Mouse (Mus musculus) retina, adult 2 months (tissue): ENCODE results near the gene Il13ra1.

Experiments
- DNase-seq: peaks from one replicate; pipeline ENCODE4 v3.0.0-alpha.2; 2012; ENCODE audit warnings: low read depth, low spot score

Il13ra1 gene

DNA sequence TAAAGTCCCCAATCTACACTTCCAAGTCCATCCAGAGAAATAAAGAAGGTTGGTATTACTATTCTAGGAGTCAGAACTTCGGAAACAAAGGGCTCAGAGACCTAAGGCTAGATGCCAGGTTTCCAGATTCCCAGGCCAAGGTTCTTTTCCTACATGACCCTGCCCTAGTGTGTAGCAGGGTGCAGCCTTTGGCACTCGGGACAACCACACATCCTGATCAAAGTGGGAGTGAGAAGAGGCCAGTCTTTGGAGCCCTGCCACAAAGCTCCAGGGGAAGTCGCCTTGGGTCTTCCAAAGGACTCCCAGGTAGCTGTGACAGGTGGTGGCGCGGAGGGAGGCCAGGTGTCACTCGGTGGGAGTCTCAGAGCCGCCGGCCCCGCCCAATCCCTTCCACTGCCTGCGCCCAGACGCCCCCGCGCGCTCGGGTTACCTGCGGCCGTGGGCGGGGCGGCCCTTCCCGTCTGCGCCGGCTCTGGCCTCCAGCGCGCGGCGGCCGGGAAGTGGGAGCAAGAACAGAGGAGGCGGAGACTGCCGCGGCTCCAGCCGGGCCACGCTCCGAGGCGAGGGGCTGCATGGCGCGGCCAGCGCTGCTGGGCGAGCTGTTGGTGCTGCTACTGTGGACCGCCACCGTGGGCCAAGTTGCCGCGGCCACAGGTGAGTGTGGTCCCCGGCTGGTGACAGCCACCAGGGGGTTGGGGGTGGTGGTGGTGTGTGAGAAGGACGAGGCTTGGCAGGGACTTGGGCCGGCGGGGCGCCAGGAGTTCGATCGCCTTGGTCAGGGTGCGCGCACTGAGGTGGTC, at the start of gene Il13ra1:
Il13ra1 (plus strand) TSS at position 489 of the 800 bp plus-strand sequence.
- no peak for DNase-seq

DNA sequence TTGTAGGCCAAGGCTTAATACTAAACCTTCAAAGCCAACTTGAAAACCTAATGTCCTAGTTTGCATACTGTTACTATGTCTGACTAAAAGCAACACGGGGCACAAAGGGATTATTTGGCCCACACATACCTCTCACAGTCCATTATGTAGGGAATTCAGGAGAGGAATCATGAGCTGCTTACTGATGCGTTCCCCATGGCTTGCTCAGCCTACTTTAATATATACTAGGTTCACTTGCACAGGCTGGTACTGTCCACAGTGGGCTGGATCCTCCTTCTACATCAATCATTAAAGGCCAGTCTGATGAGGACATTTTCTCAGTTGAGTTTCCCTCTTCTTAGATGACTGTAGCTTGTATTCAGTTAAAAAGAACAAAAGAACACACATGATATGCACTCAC, 37.9 kb upstream of the Il13ra1 start:
- DNase-seq: no peak

DNA sequence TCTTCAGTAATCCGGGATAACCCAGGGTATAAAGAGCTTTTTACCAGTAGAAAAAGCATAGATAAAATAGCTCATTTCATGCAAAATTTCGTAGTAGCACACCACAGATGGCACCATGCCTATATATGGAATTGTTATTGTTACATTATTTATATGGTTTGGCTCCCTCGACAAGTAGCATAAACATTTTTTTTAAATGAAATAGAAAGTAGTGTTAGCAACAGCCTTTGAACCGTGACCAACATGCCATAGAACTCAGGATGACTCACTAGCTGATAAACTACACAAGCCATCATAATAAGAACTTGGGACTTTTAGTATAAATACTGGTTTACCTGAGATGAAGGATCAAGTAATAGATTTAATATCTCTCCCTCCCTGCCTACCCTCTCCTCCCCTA, 34.7 kb upstream of the Il13ra1 start:
- DNase-seq: no peak

- no peak for DNase-seq
These were observed 29.0 kb upstream of the Il13ra1 start for GRCm38 (mm10) chrX:36082917-36083316.

DNA sequence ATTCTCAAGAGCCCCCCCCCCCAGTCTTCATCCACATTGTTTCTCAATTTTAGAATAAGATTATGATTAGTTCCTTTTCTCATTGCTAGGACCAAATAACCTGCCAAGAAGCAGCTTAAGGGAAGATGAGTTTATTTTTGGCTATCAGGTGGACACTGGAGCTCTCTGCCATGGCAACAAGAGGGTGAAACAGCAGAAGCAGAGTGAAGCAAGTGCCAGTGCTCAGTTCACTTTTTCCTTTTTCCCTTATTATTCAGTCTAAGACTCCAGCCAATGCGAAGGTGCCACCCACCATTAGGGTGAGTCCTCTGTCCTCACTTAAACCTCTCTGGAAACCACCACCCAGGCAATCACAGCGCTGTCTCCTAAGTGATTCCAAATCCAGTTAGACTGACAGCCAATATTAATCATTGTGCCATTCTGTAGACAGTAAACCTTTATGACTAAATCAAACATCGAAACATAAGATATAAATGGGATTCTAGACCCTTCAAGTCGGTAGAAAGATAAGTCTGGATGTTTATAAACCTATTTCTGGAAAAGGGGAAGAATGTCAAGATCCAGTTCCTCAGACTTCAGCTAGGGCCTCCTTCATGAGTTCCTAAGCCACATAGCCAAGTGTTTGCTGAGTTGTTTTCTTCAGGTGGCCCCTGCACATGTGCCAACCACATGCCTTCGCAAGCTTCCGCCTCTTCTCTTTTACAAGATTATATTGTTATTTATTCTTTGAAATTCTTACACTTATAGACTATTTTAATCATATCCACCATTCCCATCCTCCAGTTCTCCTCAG, 23.2 kb upstream of the Il13ra1 start:
- DNase-seq: no peak

DNA sequence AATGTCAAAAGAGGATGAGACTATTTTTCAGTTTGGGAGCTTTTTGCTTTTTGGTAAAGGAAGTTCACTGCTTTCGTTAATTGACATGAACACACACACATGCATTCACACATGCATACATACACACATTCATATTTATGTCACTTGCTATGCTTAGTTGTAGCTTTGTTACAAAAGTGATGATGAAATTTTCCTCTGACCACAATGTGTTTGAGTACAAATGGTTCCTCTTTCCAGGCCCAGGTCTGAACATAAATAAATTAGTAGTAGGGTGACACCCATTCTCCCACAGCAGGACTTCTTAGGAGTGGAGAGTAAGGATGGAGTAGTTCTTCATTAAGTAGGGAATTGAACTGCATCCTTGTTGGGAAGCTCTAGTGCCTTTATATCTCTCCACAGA, 11.0 kb upstream of the Il13ra1 start:
- DNase-seq: no peak

DNA sequence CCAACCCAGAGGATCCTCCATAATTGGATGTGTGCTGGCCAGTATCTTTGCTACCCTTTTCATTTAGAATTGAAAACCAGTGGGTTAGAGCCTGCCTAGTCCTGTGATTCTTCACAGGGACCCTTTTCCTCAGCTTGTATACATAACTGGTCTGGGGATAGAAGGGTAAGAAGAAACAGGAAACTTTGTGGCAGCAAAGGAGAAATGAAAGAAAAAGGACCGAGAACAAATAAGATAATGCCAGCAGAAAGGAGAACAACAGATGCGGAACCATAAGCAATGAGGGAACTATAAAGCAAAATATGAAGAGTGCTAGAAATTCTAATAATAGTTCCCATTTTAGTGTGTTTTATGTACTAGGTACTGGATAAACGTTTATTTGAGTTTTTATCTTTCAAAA, 10.6 kb upstream of the Il13ra1 start:
- DNase-seq: no peak

DNA sequence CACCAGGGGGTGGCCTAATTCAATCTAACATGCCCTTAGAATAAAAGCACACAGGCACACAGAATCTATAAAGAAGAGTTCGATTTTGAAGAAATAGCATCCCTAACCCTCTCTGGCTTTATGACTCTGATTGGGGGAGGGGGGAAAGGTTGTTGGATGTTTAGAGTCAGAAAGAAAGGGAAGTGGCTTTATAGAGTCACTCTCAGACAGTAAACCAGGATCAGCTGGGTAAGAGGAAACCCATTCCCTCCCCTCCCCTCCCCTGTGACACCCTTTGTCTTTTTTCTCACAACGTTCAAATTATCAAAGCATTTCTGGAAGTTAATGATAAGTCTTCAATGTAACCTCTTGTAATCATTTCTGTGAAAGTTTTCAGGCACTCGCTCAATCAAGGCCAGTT, 3.3 kb upstream of the Il13ra1 start:
- DNase-seq: no peak

- no peak for DNase-seq
These were observed 476 bp downstream of the Il13ra1 start for GRCm38 (mm10) chrX:36112422-36112750.

DNA sequence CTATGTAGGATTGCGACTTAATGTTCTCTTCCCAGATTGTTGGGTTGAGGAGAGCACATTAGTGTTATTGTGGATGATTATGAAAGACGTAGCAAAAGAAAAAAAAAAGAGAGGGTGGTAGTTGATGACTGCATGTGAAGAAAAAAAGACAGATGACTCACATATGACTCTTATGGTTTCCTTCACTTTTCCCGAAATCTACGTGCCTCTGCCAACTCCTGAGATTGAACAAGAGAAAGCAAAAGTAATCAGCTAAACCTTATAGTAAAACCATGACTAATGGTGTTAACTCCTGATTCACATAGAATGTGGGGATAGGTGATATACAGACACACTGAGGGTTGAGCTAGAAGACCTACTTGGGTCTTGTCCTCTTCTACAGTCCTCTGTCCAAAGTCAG, 3.3 kb downstream of the Il13ra1 start:
- no peak for DNase-seq

GRCm38 (mm10) chrX:36129037-36129770, 17.3 kb downstream of the Il13ra1 start:
- DNase-seq: no peak

DNA sequence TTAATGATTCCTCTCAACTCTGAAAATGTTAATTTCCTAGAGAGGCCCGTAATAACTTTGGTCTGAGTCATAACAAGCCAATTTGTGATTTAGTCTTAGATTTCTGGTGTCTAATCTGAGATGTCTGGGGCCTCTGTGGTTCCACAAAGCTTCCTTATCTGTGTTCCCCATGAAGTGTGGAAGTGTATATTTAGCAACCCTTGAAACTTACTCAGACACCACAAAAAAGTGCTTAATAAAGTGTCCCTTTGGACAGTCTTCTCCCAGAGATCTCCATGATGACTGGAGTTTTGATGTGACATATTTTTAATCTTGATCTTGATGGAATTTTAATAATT, 17.8 kb downstream of the Il13ra1 start:
- no peak for DNase-seq

DNA sequence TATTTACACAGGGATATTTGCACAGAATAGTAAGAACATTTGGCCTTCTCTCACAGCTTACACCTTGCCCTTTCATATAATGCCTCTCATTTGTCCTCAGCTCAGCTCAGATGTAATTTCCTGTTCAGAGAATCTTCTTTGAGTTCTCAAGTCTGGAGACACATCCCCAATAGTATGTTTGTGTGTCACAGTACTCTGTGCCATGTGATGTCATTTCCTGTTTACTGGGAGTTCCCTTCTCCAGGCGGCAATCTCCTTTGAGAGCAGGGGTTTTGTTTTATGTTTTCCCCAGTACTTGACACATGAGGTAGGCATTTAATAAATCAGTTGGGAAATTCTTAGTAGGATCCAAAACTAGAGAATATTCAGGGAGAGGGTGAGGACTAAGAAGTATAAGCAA, 24.4 kb downstream of the Il13ra1 start:
- no peak for DNase-seq

DNA sequence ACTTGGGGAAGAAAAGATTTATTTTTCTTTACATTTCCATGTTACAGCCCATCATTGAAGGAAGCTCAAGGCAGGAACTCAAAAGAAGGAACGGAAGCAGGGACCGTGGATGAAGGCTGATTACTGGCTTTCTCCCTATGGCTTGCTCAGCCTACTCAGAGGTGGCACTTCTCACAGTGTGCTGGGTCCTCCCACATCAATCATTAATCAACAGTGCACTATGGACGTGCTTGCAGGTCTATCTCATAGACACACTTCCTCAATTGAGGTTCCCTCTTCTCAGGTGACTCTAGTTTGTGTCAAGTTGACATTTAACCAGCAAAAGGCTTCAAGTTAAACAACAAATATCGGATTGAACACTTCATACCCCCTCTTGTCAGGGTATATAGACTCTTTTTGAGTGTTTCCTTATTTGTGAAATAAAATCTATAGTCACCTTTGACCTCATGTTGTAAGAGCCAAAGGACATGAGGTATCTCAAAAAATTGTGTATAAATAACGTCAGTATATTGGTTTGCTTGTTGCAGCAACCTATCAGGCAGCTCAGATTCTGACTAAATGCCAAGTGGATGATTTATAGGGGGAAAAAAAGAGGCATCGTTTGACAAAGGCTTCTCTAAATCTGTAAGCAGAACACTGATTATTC, 30.2 kb downstream of the Il13ra1 start:
- DNase-seq: no peak

DNA sequence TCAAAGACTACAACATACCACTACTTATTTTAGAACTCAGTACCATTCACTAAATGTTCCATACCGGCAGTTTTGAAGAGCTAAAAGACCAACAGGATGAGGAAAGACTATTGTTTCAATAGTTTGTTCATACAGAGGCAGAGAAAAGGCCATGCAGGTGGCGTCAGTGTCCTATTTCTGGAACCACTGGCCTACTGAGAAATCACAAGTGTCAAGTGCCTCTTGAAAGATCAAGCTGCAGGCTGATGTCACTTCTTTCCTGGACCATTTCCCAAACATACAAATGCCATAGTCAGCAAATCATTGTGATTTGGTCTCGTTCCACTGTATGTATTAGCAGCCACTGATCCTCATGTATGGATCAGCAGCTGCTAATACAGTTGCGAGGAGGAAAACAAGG, 34.8 kb downstream of the Il13ra1 start:
- no peak for DNase-seq

GRCm38 (mm10) chrX:36150100-36150499, 38.2 kb downstream of the Il13ra1 start:
- no peak for DNase-seq

GRCm38 (mm10) chrX:36156677-36157076, 44.8 kb downstream of the Il13ra1 start:
- DNase-seq: no peak

GRCm38 (mm10) chrX:36161567-36161966, 49.7 kb downstream of the Il13ra1 start:
- no peak for DNase-seq

GRCm38 (mm10) chrX:36183625-36184024, 71.7 kb downstream of the Il13ra1 start:
- DNase-seq: no peak

DNA sequence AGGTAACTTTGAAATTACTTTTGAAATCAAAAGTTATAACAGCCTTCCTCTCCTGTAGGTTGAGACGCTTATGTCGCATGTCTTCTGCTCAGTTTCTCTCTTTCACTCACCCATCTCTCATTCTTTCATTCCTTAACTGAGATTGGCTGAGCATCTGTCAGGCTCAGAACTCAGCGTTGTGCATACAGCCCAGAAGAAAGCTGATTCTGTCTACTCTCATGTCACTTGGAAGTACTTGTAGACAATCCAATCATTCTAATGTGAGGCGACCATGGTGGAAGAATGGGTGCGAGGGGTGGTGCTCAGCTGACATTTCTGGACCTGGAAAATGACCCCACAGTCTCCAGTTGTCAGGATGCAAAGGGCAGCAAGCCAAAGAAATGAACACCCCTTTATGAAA, 74.1 kb downstream of the Il13ra1 start:
- no peak for DNase-seq

DNA sequence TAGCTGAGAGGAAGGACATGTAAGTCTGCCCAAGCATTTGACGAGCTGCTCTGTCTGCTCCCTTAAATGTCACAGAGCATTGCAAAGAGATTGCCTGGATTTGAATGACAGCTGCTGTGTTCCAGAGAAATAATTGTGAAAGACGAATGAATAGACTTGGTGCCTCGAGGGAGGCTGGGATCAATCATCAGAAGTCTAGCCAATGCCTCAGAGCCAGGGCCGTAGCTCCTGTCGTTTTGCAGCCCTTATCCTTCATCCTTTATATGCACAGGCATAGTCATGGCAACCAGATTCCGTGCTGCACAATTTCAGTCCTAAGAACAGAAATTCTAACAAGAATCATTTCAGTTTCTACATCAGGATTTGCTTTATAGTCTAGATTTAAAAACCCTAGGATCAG, 74.5 kb downstream of the Il13ra1 start:
- no peak for DNase-seq

GRCm38 (mm10) chrX:36193951-36194350, 82.0 kb downstream of the Il13ra1 start:
- DNase-seq: no peak
